Mouse (Mus musculus) right cerebral cortex, postnatal 36 days (tissue): ENCODE data around the gene Prox2.
A peak's percentile ranks its signal among the peaks of the same experiment; 100 is the strongest.
"Not testable (repeated sequence)": the region's sequence is repeated elsewhere in the genome, so short reads cannot be mapped to it uniquely, and the experiment has no call there.

Source experiments
- DNase-seq, 2 experiments: peaks; one replicate each; pipeline ENCODE4 v3.0.0; 2022; ENCODE audit warnings: low spot score in 2 of 2, mixed read lengths in 1 of 2

The Prox2 gene

DNA sequence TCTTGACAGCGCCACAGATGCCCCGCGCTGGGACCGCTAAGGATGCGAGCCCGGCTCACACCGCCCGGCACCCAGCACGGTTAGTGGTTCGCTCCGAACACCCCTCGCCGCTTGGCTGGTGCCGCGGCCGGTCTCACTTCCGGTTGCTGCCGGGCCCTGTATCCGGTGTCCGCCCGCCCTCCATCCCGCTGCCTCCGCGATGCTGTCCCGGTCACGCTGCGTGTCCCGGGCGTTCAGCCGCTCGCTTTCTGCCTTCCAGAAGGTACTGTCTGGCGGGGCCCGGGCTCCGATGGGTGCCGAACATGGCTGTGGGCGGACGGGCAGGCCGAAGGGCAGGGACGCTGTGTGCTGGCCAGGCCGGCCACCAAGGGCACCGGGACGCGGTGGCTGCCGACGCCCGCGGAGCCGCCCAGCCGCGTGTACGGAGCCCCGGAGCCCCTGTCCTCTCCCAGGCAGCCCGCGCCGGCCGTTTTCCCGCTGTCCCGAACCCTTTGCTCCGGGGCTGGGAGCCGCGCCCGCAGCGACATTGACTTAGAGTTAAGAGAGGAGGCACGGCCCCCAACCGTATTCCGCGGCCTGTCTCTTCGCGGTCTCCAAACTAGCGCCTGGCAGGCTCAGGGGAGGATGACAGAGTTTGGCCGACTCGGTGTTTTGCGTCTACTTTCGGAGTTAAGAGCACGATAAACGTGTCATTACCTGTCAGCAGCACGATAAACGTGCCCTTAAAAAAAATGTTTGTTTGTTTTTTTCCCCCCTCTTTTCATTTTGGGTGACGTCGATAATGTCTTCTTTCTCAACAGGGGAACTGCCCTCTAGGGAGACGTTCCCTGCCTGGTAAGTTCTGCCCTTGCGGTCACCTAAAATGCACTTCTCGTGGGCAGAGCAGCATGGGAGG lies at the start of gene Prox2, which contains the start of gene Dlst:
Prox2 (minus strand) TSS at position 62 of the 895 bp plus-strand sequence.
Dlst (plus strand) TSS at position 136 of the 895 bp plus-strand sequence.
- DNase-seq = peak; percentile 80 to 83

DNA sequence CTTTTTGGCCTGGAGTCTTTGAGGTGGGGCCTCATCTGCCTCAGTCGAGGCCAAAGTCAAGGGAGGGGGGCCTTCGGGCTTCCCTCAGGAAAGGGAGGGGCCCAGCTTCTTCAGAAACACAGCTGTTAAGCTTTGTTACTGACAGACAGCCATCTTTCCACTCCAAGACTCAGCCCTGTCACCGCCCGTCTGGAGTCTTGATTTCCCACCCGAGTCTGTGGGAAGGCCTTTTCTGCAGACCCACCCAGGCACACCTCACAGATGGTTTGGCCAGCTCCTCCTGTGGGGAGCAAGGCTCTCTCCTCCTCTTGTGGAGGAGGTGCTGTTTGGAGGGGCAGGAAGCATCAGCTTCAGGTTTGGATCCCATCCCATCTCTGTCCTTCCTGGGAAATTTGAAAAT lies 49.0 kb upstream of the Prox2 start:
- DNase-seq = no peak

DNA sequence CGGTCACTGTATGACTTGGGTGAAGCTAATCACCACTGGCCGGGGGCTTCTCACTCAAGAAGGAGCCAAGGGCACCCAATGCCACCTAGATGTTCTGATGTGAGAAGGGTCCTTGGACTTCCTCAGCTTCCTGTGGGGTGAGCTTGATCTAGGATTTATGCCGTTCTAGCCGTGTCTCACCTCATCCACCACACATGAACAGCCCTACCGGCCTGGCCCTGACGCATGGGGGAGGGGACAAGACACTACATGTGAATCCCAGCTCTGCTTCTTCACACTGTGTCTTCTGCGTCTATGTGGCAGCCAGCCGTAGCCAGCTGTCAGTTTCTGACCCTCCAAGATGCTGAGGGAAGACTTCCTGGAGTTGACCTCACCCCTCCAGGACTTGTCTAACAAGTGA lies 48.2 kb upstream of the Prox2 start:
- no peak for DNase-seq

DNA sequence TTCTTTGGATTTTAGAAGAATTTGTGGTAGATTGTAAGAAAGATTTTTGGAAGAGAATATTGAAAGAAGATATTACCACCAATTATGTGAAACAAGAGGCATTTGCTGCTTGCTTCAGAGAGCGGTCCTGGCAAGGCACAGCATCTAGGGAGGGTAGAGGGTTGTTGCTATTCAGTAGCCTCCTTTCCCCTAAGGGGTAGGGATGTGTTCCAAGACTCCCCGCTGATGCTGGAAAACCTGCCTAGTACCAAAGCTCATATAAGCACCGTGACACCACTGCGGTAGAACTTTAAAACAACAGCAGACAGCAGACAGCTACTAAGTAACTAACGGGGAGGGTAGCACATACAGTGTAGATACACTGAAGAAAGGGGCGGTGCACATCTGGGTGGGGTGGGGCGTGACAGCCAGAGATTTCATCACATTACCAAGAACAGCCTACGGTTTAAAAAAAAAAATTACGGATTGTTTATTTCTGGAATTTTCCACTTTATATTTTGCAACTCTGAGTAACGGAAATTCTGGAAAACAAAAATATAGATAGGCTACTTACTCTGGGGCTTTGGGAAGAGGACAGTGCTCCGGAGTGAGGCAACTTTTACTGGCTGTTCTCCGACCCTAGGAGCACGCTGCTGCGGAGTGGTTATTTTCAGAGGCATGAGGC lies 47.4 kb upstream of the Prox2 start:
- DNase-seq = no peak

DNA sequence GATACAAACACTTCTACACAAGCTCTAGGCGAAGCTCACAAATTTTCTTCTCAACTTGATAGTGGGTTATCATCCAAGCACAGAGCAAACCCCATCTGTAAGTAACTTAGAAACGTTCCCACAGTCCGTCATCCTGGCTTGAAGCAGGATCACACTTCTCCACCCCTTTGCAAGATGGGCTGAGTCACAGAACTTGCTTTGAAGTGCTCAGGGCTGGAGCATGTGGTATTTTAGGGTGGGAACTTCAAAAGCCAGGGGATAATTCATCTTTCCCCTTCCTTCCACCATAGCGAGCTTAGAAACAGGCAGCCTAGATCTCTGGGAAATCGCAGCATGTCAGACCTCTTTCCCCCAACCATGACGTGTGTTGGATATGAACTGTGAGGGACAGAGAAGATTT lies 45.8 kb upstream of the Prox2 start:
- no peak for DNase-seq

DNA sequence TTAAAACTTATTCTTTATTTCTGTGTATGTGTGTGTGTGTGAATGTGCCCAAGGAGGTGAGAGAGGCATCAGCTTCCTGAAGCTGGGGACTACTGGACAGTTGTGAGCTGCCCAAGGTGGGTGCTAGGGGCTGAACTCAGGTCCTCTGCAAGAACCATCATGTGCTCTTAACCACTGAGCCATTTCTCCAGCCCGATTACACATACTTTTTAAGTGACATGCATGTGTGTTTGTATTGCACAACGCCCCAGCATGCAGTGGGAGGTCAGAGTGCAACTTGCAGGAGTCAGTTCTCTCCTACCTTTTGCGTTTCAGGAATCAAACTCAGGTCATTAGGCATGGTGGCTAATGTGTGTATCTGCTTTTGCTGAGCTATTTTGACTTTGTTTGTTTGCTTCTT lies 42.5 kb upstream of the Prox2 start:
- no peak for DNase-seq

DNA sequence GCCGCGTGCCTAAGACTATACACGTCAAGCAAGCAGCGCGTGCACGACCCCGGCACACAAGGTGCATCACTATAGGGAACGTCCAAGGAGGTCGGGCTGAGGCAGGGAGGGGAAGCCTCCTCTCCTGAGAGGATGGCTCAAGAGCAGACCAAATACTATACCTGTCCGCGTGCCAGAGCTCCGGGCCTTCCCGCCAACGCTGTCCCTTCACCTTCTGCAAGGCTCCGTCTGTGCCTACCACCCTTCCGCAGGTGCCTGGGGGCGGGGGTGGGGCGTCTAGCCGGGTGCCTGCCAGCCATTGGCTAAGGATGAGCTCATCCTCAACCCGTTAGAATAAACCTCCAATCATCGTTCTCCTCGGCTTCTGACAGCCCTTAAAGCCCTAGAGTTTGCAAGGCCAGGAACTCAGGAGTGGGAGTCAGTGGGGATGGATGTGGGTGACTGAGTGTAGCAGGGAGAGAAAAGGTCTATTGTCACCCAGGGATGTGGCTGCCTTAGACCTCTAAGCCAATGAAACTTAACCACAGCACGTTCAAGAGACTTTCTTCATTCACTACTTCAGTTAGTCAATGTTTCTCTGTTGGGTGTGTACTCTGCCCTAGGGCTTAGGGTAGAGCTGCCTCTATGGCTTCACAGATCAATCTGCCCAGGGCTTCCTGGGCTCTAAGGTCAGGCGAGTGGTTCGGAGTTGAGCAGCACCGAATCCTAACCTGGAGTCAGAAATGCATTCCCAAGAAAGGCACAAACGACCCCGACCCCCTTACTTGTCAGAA lies 40.6 kb upstream of the Prox2 start, which contains the start of gene Rps6kl1:
Rps6kl1 (minus strand) TSS at position 263 of the 773 bp plus-strand sequence.
- DNase-seq = peak; percentile 72 to 83

DNA sequence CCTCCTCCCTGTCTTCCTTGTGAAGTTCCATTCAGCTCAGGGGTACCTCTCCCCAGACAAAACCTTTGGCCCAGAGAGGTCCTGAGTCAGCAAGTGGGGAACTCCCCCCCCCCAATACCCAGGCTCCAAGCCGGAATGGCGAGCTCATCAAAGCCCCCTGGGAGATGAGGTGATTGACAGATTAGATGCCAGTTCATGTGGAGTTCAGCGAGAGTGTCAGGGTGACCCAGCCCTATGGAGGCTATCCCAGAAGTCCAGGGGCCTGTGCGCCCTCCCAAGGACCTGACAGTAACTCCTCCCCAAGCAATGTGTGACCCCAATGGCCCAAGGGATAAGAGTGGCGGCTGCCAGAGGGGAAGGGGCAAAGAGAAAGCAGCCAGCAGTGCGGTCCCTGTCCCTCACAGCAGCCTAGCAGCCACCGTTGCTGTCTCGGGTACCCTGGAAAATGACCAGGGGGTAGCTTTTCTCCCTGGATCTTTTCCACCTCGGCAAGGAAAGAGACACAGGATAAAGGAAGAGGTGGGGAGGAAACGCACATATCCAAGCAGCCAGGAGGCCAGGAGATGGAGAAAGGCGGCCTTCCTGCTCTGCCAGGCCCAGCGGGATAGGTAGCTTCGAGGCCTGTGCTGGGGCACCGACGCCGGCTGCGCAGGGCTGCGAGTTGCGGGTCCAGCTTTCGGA lies 39.9 kb upstream of the Prox2 start:
- DNase-seq = no peak

DNA sequence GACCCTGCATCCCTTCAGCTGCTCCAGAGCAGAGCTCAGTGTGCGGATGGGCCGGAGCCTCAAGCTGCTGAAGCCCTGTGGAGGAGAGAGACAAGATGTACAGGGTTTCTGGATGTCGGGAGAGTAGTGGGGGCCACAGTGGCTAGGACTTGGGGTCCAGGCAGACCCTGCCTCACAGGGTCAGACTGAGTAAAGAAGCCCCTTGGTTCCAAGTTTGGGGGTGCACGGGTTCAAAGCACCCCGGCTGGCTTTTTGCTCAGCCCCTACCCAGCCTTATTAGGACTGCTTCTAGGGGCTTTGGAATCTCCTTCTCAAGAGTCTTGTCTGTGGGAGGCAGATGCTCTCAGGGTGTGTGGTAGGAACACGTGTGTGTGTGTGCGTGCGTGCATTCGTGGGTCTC lies 36.3 kb upstream of the Prox2 start:
- DNase-seq = no peak

DNA sequence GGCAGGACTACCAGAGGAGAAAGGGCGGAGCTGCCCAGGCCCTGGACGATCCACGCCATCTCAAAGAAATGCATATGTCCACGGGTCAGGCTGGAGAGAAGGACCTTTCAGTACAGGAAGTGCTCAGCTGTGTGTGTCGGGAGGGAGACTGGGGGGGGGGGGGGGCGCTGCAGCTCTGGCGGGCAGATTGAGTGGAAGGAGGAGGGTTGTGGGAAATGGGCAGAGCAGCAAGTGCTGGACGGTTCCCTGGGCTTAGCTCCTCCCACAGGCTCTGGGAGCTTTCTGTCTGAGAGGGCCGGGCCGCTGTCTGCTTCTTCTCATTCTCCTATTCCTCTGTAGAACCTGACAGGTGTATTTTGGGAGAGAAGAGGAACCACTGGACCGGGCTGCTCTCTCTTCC lies 35.8 kb upstream of the Prox2 start:
- no peak for DNase-seq

DNA sequence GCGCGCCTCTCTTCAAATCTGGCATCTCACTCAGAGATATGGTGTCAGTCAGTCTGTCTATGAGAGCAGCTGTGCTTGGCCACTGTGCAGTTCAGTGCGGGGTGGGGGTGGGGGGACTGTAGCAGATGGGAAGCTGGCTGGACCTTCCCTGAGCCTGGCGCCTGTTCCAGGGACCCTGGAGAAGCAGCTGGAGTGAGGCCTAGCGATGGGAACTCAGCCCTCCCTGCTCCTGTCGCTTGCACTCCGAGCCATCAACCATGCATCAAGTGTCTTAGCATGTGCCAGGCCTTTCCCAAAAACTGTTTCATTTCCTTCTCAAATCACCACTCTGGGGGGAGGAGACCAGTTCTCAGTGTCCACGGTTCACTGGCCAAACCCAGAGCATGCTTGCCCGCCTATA lies 35.1 kb upstream of the Prox2 start:
- DNase-seq = no peak

DNA sequence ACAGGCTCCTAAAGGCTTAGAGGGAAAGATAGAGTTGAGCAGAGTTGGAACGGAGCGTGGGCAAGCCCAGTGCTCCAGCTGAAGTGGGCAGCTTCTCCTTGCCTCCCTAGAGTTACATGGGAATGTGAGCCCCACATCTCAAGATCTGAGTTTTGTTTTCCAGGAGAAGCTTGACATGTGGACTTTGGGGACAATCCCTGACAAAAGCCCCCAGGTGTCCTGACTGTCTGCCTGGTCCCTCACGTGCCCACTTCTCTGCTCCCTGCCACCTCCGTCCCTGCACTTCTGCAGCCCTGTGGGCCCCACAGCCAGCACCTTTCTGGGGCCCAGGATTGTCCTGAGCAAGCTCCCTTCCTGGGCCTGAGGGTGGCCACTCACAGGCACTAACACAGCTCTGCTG lies 34.3 kb upstream of the Prox2 start:
- DNase-seq = no peak

DNA sequence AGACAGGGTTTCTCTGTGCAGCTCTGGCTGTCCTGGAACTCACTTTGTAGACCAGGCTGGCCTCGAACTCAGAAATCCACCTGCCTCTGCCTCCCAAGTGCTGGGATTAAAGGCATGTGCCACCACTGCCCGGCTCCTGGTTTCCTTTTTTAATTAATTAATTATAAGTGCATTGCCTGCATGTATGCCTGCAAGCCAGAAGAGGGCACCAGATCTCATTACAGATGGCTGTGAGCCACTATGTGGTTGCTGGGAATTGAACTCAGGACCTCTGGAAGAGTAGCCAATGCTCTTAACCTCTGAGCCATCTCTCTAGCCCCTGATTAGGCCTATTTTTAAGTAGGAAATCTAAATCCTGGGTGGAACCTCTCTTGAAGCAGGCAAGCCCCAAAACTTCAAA lies 33.7 kb upstream of the Prox2 start:
- DNase-seq = not testable (repeated sequence)

DNA sequence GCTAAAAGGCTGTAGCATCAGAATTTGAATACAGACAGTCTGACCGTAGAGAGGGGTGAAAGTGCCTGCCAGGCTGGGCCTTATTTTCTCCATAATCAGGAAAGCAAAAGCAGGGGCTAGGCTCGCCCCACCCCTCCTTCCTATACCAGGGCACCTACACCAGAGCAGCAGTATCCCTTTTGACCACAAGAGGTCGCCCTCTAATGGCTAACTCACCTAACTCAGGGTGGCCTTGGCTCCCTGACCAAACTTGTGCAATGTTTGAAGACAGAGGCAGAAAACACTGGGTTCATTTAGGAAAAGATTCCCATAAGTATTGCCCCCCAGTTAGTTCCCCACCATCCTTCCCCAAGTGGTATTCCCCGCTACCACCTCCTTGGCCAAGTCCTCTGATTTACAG lies 32.2 kb upstream of the Prox2 start:
- DNase-seq = peak; percentile 54 to 56

DNA sequence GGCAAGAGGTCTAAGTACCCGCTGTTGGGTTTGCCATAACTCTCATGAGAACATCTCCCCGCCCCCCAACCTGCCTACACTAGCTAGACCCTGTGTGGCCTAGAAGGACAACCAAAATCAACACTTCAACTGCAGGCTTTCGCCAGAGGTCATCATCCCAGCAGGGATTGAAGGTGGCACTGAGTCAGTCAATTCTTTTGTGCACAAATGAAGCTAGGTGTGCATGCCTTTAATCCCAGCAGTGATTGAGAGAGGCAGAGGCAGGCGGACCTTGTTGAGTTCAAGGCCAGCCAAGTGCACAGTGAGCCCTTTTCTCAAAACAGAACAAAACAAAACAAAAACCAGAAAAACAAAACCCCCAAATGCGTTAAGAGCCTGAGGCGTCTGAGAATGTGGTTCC lies 30.5 kb upstream of the Prox2 start:
- DNase-seq = no peak

DNA sequence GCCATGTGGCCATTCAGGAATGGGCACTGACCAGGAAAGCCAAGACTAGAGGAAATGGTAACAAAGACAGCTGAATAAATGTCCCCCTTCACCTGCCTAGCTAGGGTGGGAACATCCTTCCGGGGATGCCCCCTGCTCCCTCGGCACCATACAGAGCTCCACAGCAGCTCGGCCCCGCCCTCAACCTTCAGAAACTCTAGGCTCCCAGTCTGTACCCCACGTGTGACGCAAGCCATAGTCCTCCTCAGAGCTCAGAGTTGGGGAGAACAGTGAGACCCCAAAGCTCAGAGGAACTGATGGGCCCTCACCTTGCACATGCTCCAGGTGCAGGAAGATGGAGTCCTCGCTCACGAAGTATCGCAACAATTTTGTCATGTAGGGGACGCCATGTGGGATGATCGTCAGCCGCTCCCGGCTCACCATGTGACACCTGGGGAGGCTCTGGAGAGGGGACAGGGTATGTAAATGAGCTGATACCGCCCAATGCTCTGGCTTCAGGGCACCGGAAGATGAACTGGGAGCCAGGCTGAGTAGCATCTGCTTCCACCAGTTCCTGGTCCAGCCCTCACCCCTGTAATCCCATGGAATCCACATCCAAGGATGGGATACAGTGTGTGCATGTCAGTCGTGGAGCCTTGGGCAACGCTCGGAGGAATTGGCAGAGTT lies 29.6 kb upstream of the Prox2 start:
- DNase-seq = no peak

DNA sequence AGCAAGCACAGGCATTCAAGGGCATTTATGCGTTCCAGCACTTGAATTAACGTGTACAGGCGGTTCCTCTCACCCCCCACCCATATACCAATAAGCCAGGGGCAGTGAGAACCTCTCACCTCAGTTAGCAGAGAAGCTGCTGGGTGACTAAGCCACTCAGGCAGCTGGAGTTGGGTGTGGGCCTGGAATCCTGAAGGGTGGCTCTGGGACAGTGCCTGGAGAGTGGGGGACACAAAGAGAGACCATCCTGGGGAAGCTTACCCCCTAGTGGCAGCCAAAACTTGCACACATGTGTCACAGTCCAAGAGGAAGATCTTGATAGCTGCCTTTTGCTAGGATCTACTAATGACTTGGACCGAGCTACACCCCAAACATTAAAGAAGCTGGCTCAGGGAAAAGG lies 26.1 kb upstream of the Prox2 start:
- no peak for DNase-seq

DNA sequence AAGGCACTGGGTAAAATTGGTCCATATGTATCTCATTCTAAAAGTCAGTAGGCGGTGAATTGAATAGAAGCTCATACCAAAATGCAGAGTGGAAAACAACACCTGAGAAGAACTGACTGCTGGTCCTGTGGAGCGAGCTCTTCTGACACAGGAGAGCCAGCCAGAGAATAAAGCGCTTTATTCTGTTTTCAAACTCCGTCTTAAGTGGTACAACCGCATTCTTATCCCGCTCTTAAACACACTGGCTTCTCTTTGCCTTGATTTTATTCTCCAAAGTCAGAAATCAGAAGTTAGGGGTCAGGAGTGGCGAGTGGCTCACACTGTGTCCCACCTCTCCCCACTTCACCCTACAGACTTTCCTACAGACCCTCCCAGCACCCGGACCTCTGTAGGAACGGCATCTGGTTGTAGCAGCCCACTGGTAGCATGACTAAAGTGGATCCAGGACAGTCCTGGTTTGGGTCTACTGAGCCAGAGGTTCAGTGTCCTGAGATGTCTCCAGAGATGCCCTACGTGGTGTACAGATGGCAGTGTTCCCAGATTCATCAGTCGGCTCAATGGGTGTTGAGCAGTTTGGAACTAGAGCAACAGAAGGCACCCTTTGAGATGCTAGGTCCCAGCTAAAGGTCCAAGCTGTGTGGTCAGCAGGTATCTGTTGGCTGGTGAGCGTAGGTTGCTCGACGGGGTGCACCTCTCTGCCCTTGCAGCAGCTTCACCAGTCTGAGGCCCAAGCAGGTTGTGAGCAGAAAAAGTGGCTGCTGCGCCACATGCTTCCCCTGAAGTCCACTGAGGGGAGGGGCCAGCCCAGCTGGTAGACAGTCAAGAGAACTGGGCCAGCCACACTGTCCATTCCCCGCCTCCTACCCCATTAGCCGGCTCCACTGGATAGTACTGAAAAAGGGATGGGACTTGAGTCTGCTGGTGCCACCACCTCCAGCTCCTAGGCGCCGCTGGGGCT lies 25.2 kb upstream of the Prox2 start:
- no peak for DNase-seq

DNA sequence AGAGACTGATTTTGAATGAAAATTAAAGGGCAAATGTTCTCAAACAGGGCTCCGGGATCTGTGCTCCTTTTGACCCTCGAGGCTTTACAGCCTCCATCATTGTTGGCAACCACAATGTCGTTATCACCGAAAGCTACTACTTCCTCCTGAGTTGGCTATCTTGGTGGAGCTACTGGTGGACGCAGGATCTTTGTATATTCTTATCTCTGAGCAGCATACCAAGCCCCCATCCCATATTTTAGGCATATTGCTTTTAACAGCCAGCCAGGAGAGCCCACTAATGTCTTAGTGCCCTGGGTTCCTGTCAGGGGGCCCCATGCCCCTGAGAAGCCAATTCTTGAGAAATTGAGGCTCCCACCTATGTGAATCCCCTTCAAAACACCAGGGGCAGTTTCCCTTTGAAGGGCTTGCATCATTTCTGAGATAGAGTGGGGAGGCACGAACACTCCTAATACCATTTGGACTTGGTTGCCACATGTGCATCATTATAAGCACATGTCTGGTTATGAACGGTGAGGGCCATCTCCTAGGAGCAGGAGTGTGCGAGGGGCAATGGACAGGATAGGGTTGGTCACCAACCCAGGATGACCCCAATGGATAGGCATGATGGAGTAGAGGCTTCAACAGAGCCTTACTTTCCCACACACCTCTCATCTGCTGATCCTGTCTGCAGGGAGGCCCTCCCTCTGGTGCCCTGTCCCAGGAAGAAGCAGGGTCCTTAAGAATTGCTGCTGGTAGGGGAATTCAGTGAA lies 23.7 kb upstream of the Prox2 start:
- no peak for DNase-seq
